Mouse (Mus musculus) limb, embryonic 15.5 days (tissue): ENCODE results near the gene Oprd1. TPM values are rescaled to one million over a fixed set of nuclear protein-coding genes. Genes with fewer than 3 reads are reported as not detected.

Experiments used
- ATAC-seq: fragments of 200-750 bp; cut with Nextera tagmentation; 2 replicates; pipeline ENCODE4 v1.8.0; 2017; ENCODE audit warnings: low read depth, moderate TSS enrichment; ENCODE audit not compliant: insufficient number of reproducible peaks, low FRiP score, low TSS enrichment
- H3K27ac ChIP-seq: fragments of 300-500 bp; sonication (generic); 2 replicates; pipeline ENCODE4 v1.5.1; 2015; ENCODE audit warnings: moderate library complexity, mild to moderate bottlenecking, inconsistent platforms
- H3K27me3 ChIP-seq: fragments of 300-500 bp; sonication (generic); 2 replicates; pipeline ENCODE4 v1.6.1; 2015; ENCODE audit warnings: inconsistent platforms
- H3K36me3 ChIP-seq: fragments of 300-500 bp; sonication (generic); 2 replicates; pipeline ENCODE4 v1.6.1; 2015; ENCODE audit warnings: inconsistent platforms
- H3K4me1 ChIP-seq: fragments of 300-500 bp; sonication (generic); 2 replicates; pipeline ENCODE4 v1.6.1; 2015; ENCODE audit warnings: inconsistent platforms
- H3K4me2 ChIP-seq: fragments of 300-500 bp; sonication (generic); 2 replicates; pipeline ENCODE4 v1.6.1; 2015; ENCODE audit warnings: mild to moderate bottlenecking, inconsistent platforms
- H3K4me3 ChIP-seq: fragments of 300-500 bp; sonication (generic); 2 replicates; pipeline ENCODE4 v1.5.1; 2015; ENCODE audit warnings: mild to moderate bottlenecking, inconsistent platforms
- H3K9ac ChIP-seq: fragments of 300-500 bp; sonication (generic); 2 replicates; pipeline ENCODE4 v1.6.1; 2015; ENCODE audit warnings: inconsistent platforms
- H3K9me3 ChIP-seq: fragments of 300-500 bp; sonication (generic); 2 replicates; pipeline ENCODE4 v1.6.1; 2016; ENCODE audit warnings: inconsistent platforms
- WGBS: fragments of 180-500 bp; shearing (Covaris S2); methylation state at CpG from one replicate; pipeline ENCODE4 v1.1.7; 2015; 5-methylcytosine and 5-hydroxymethylcytosine counted together
- polyA plus RNA-seq: library from polyadenylated mRNA; unstranded; fragments of >200 nt; fragmentation: Nextera tagmentation; extraction: Ambion mirVana; gene quantifications from 2 replicates; pipeline ENCODE4 v1.2.1, GENCODE M21; 2015

The Oprd1 gene
- polyA plus RNA-seq, 1 experiment from 2014 or later: 0.18 TPM

DNA sequence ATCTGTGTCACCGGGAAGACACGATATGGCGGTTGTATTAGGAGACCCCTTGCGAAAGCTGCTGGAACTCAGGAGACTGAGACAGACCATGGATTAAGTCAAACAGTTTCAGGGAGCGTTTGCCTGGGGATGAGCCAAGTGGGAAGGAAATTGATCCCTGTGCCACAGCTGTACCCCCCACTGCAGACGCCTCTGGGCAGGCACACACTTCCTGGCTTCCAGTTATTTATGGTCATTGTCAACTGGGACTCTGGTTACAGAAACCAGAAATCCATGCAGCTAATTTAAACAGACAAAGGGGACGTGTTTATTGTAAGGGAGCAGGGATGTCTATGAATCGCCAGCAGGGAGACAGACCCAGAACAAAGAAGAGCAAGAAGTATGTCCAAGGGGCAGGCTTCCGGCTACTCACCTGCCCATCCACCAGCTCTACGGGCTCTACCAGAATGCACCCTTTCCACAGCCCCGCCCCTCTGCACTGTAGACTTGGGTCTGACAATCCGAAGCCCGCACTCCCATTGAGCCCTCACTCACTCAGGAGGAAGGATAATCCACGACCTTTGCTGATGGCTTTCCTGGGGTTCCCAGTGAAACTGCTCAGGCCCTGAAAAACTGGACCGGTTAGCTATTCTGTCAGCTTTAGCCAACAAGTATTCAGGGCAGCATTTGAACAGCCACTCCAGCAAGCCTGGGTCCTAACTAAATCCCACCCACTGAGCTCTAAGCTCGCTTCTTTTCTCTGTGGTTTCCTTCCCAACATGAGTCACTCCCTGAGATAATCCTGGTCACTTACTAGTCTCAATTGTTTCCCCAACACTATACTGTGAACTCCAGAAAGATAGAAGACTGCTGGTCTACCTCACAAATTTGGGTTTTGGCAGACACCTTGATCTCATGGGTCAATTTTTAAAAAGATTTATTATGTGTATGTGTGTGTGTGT is 22.3 kb upstream of the Oprd1 start:
- Histone ChIP-seq H3K4me2 (no peak overlapping the region), H3K27me3 (no peaks in the 10 kb centered on the region), H3K36me3 (no peaks in the 10 kb centered on the region), H3K4me3 (no peak overlapping the region), H3K9me3 (no peaks in the 10 kb centered on the region), H3K27ac (no peak overlapping the region), H3K4me1 (peaks cover 14% of the 10 kb centered on the region; the same call in 1 of the 2 replicates), H3K9ac (no peak overlapping the region)
- ATAC-seq: no peak
- WGBS: 52% methylated on average over 16 of the region's 16 CpGs

DNA sequence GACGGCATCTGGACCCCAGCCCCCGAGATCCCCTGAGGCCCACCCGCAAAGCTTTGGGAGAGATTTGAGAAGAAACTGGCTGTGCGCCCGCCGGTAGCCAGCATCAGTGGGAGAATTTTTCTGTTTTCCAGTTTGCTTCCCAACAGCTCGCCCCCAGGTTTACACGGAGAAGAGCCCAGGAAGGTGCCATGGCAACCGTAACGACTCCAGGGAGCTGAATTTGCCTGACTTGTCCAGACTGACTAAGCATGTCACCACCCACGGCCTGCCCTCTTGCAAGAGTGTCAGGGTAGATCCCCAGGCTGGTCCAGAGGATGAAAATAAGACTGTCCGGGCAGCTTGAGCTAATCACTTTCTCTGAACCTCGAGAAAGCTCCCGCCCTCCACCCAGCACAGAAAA is 21.4 kb upstream of the Oprd1 start:
- ATAC-seq: no peak
- 42% methylated on average over 14 of the region's 14 CpGs for WGBS
- Histone ChIP-seq H3K36me3 (no peaks in the 10 kb centered on the region), H3K9ac (no peak overlapping the region), H3K9me3 (no peaks in the 10 kb centered on the region), H3K4me3 (no peak overlapping the region), H3K4me1 (peaks cover 14% of the 10 kb centered on the region; the same call in 1 of the 2 replicates), H3K27ac (no peak overlapping the region), H3K27me3 (no peaks in the 10 kb centered on the region), H3K4me2 (no peak overlapping the region)

GRCm38 (mm10) chr4:132156941-132157622 is 12.8 kb upstream of the Oprd1 start:
- Histone ChIP-seq H3K27me3 (no peaks in the 10 kb centered on the region), H3K4me2 (no peak overlapping the region), H3K4me3 (no peak overlapping the region), H3K9ac (no peak overlapping the region), H3K36me3 (no peaks in the 10 kb centered on the region), H3K27ac (no peak overlapping the region), H3K9me3 (no peaks in the 10 kb centered on the region), H3K4me1 (0 out of 2 replicates have a peak, but pooled peaks cover 5% of the 10 kb centered on the region)
- WGBS: 55% methylated on average over 12 of the region's 12 CpGs
- ATAC-seq: no peak

DNA sequence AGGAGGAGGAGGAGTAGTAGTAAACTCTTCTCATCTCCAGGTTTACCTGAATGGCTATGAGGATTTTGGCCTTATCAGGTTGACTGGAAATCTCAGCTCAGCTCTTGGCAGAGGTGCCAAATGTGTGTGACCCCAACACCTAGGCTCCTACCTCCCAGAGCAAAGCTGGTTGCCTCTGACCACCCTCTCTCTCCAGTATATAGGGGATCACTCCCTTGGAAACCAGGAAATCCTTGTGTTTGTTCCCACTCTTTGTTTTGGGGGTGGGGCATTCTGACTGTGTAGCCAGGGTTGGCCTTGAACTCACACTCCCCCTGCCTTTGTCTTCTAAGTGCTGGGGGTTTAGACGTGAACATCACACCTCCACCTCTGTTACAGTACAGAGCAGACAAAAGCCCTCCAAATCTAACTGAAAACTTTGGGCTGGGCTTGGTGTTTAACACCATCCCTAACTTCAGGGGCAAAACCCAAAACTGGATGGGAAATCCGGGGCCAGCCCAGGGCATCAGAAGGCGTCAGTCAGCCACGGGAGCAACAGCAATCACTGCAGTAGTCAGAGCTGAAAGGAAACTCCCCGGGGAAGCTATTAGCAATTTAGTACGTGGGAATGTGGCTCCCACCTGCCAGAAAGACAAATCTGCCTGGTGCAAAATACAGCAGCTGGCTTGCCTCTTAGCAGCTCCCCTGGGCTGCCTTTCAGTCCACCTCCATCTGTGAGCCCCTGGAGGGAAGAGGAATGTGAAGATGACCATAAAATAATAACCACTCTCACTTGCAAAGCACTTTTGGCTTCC is 10.8 kb upstream of the Oprd1 start:
- H3K4me3 ChIP-seq: no peak overlapping the region
- H3K9ac ChIP-seq: no peak overlapping the region
- H3K36me3 ChIP-seq: no peaks in the 10 kb centered on the region
- H3K4me1 ChIP-seq: 0 out of 2 replicates have a peak, but pooled peaks cover 5% of the 10 kb centered on the region
- H3K9me3 ChIP-seq: no peaks in the 10 kb centered on the region
- no peak for ATAC-seq
- H3K27me3 ChIP-seq: no peaks in the 10 kb centered on the region
- no peak overlapping the region for H3K27ac ChIP-seq
- WGBS: 5% methylated on average over 6 of the region's 6 CpGs
- no peak overlapping the region for H3K4me2 ChIP-seq

DNA sequence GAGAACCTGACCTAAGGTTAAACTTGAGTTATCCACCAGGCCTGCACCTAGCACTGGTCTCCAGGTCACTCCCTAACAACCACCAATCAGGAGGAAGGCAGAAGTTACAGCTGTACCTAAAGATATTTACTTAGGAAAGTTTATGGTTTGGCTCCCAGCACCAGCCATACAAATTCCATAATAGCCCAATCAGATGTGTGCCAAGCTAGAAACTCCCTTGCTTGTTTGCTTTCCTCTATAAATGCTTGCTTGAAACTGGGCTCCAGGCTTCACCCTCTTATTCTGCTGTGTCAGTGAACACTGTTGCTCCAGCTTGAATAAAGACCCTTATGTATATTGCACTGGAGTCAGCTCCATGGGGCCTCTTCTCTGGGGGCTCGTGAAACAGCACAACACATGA is 7.4 kb upstream of the Oprd1 start:
- WGBS: 41% methylated on average over 1 of the region's 1 CpGs
- no peaks in the 10 kb centered on the region for H3K36me3 ChIP-seq
- H3K4me2 ChIP-seq: no peak overlapping the region
- no peak; the same call in 1 of the 2 replicates for ATAC-seq
- 0 out of 2 replicates have a peak, but pooled peaks cover 3% of the 10 kb centered on the region for H3K27me3 ChIP-seq
- H3K4me3 ChIP-seq: no peak overlapping the region
- 0 out of 2 replicates have a peak, but pooled peaks cover 5% of the 10 kb centered on the region for H3K4me1 ChIP-seq
- no peak overlapping the region for H3K27ac ChIP-seq
- H3K9me3 ChIP-seq: no peaks in the 10 kb centered on the region
- no peak overlapping the region for H3K9ac ChIP-seq

GRCm38 (mm10) chr4:132146201-132146600 is 1.9 kb upstream of the Oprd1 start:
- no peaks in the 10 kb centered on the region for H3K9me3 ChIP-seq
- no peak overlapping the region for H3K27ac ChIP-seq
- H3K27me3 ChIP-seq: peaks cover 54% of the 10 kb centered on the region
- no peak overlapping the region for H3K4me2 ChIP-seq
- no peak overlapping the region for H3K9ac ChIP-seq
- no peaks in the 10 kb centered on the region for H3K36me3 ChIP-seq
- H3K4me1 ChIP-seq: peaks cover 11% of the 10 kb centered on the region
- WGBS: 69% methylated on average over 5 of the region's 5 CpGs
- no peak for ATAC-seq
- H3K4me3 ChIP-seq: no peak overlapping the region

GRCm38 (mm10) chr4:132145092-132145491 is 806 bp upstream of the Oprd1 start:
- H3K4me2 ChIP-seq: peak overlapping the region; percentile 94
- peaks cover 64% of the 10 kb centered on the region for H3K27me3 ChIP-seq
- no peaks in the 10 kb centered on the region for H3K9me3 ChIP-seq
- H3K36me3 ChIP-seq: no peaks in the 10 kb centered on the region
- H3K9ac ChIP-seq: no peak overlapping the region
- H3K4me3 ChIP-seq: peak overlapping the region; percentile 46; the same call in 1 of the 2 replicates
- 39% methylated on average over 10 of the region's 10 CpGs for WGBS
- peaks cover 11% of the 10 kb centered on the region for H3K4me1 ChIP-seq
- H3K27ac ChIP-seq: no peak overlapping the region
- no peak for ATAC-seq

GRCm38 (mm10) chr4:132138640-132139039 is 5.6 kb downstream of the Oprd1 start:
- Histone ChIP-seq H3K9ac (no peak overlapping the region), H3K4me2 (no peak overlapping the region), H3K4me3 (no peak overlapping the region), H3K9me3 (no peaks in the 10 kb centered on the region), H3K4me1 (peaks cover 4% of the 10 kb centered on the region), H3K27ac (no peak overlapping the region), H3K36me3 (no peaks in the 10 kb centered on the region), H3K27me3 (peaks cover 35% of the 10 kb centered on the region)
- ATAC-seq: no peak
- 91% methylated on average over 2 of the region's 2 CpGs for WGBS

DNA sequence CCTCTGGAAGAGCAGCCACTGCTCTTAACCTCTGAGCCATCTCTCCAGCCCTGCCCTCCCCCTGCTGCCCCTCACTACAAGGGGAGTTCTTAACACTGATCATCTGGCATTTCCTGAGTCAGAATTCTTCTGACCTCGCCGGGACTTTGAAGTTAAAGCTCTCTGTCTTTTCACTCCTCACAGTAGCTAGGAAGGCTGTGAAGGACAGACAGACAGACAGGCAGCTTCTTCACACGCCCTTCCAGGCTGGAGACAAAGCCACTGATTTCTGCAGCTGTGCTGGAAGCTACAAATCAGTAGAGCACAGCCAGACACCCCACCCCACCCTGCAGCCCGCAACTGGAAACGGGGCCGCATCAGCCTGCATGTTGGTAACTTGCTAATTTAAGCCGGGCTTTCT is 7.3 kb downstream of the Oprd1 start:
- 70% methylated on average over 7 of the region's 7 CpGs for WGBS
- Histone ChIP-seq H3K9me3 (no peaks in the 10 kb centered on the region), H3K27ac (no peak overlapping the region), H3K27me3 (peaks cover 18% of the 10 kb centered on the region), H3K9ac (no peak overlapping the region), H3K36me3 (no peaks in the 10 kb centered on the region), H3K4me2 (no peak overlapping the region), H3K4me3 (no peak overlapping the region), H3K4me1 (0 out of 2 replicates have a peak, but pooled peaks cover 3% of the 10 kb centered on the region)
- no peak for ATAC-seq

DNA sequence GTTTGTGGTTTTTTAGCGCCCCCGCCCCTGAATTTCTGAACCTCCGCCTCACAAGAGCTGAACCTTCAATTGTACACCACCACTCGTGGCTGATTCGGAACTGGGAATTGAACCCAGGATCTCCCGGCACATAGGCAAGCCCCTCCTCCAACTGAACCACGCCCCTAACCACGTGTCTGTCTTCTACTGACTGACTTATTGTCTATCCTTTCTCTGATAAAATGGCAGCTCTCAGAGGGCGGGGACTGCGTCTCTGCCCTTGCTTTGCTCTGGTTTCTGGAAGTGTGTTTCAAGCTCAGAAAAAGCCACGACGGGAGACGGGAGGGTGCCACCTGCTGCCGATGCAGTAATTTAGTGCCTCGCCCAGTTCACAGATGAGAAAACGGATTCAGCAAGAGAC is 10.4 kb downstream of the Oprd1 start:
- ATAC-seq: no peak
- WGBS: 67% methylated on average over 16 of the region's 16 CpGs
- no peak overlapping the region for H3K9ac ChIP-seq

DNA sequence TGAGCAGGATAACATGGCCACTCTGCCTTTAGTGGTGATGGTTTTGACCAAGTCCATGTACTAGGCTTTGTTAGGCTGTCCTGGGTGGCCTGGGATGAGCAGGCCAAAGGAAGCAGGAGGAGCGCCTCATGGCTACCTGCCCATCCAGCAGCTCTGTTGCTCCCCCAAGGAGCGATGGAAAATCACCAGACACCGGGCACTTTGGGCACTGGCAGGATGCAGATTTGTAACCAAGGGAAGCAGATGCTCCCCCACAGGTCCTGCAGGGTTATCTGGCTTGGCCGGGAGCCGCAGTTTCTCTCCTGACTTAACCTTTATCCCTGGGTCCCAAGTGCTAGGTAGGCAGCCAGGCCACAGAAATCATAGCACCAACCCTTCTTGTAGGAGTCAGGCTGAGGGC is 10.9 kb downstream of the Oprd1 start:
- Histone ChIP-seq H3K36me3 (no peaks in the 10 kb centered on the region), H3K4me3 (no peak overlapping the region), H3K27ac (no peak overlapping the region), H3K9me3 (no peaks in the 10 kb centered on the region), H3K4me2 (no peak overlapping the region), H3K9ac (no peak overlapping the region), H3K4me1 (0 out of 2 replicates have a peak, but pooled peaks cover 6% of the 10 kb centered on the region), H3K27me3 (no peaks in the 10 kb centered on the region)
- WGBS: 90% methylated on average over 5 of the region's 5 CpGs
- ATAC-seq: no peak

More for the DNA sequence above, 10.4 kb downstream of the Oprd1 start:
- Histone ChIP-seq H3K27me3 (no peaks in the 10 kb centered on the region), H3K4me2 (no peak overlapping the region), H3K27ac (no peak overlapping the region), H3K4me3 (no peak overlapping the region), H3K36me3 (no peaks in the 10 kb centered on the region), H3K4me1 (0 out of 2 replicates have a peak, but pooled peaks cover 6% of the 10 kb centered on the region), H3K9me3 (no peaks in the 10 kb centered on the region)
